Mouse (Mus musculus) C3H10T1/2 (cell line): ENCODE data around the gene Timm23. TPM values are rescaled to one million over a fixed set of nuclear protein-coding genes. Genes with fewer than 3 reads are reported as not detected.

Experiments used
- polyA plus RNA-seq, 2 experiments: library from polyadenylated mRNA; unstranded; fragments of >200 nt; fragmentation: generic; extraction: Trizol; gene quantifications; one replicate each; pipeline ENCODE4 v1.2.1; 2012; ENCODE audit warnings: missing spikeins in 2 of 2

Gene Timm23
- polyA plus RNA-seq, result 10 to 100 TPM; 84.1 to 95.4 TPM

DNA sequence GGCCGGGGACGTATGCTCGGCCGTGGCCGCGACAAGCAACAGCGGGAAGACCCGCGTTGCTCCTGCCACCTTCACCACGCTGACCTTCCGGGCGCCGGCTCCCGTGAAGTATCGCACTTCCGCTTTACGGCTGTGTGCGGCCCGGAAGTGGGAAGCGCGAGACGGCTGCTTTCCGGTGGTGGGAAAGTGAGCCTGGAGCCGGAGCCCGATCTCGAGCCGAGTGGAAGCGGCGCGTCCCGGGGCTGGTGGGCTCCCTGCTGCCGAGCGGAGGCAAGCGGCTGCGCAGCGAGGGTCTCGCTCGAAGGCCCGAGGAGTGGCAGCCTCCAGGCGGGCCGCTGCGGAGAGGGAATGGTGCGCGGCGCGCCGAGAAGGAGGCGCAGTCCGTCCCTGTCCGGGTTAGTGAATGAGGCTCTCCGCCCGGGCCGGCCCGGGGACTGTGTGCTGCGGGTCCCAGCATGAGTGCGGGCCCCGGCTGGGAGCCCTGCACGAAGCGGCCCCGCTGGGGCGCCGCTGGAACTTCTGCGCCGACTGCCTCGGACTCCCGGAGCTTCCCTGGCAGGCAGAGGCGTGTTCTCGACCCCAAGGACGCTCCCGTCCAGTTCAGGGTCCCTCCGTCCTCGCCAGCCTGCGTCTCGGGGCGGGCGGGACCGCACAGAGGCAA lies at the start of gene Timm23, which contains the start of gene Parg:
Gene Timm23 (minus strand): TSS at position 108 of the 661 bp plus-strand sequence.
Gene Parg (plus strand): TSS at position 159 of the 661 bp plus-strand sequence.

GRCm38 (mm10) chr14:32159690-32160246 lies 41.9 kb downstream of the Timm23 start, which contains the start of gene Ncoa4:
Gene Ncoa4, plus strand, starts transcription at chr14:32159865.

DNA sequence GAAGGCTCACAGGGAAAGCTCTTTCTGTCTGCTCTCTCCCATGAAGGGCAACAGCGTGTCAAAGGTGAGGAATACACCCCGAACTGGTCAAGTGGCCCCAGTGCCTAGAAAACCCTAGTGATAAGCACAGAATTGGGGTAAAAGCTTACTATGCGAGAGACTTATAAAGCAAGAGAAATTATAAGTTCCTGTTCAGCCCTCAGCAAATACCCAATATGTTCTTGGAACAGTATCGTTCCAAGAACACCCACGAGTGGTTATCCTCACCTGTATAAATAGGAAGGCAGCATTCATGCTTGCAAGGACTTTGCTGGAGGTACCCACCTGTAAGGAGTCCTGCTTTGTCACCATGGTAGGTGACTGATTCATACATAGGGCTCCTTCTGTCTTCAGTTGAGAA lies 60.0 kb downstream of the Timm23 start, which contains the start of gene Msmb:
Gene Msmb (plus strand): TSS at position 301 of the 400 bp plus-strand sequence.

Other genes starting within 250 kb of the Timm23 start
- 1 to 10 TPM in 1 of 2 experiments, under 1 TPM in 1; 0.44 to 1.2 TPM for gene Galnt15, start 172.9 kb downstream of the Timm23 start, polyA plus RNA-seq
- gene Oxnad1, start 116.5 kb downstream of the Timm23 start, polyA plus RNA-seq, result 1 to 10 TPM; 3.1 to 7.6 TPM
- gene Dph3, start 116.2 kb downstream of the Timm23 start, polyA plus RNA-seq, result 100 to 1,000 TPM in 1 of 2 experiments, 10 to 100 TPM in 1; 48.8 to 133 TPM
- gene Msmb, start 59.9 kb downstream of the Timm23 start, polyA plus RNA-seq, result not detected
- gene Ncoa4, start 42.0 kb downstream of the Timm23 start, polyA plus RNA-seq, result 10 to 100 TPM in 1 of 2 experiments, 1 to 10 TPM in 1; 1.3 to 13.6 TPM
- 1 to 10 TPM in 1 of 2 experiments, under 1 TPM in 1; 0.34 to 6.4 TPM for gene Parg, start 51 bp upstream of the Timm23 start, polyA plus RNA-seq
- gene Ogdhl, start 120.1 kb upstream of the Timm23 start, polyA plus RNA-seq, result 1 to 10 TPM in 1 of 2 experiments, under 1 TPM in 1; 0.87 to 2.1 TPM
- gene 1700024G13Rik, start 186.5 kb upstream of the Timm23 start, polyA plus RNA-seq, result not detected